Mouse (Mus musculus): ENCODE measurements around the gene Chchd6.

GRCm38 (mm10) chr6:89459634-89460033 is 135.8 kb downstream of the Chchd6 start:
- no peak for TF ChIP-seq CTCF (IDR thresholded peaks at IDR 0.05; ENCODE audit: extremely low read depth, insufficient read length, insufficient replicate concordance, low read depth, low read length)
- TF ChIP-seq POLR2A (IDR thresholded peaks at IDR 0.05; ENCODE audit: low read depth, low read length), result no peak
